Mouse (Mus musculus) MEL (cell line): ENCODE measurements around the gene Cfd. TPM values are rescaled to one million over a fixed set of nuclear protein-coding genes. Genes with fewer than 3 reads are reported as not detected.

Experiments
- DNase-seq: peaks from one replicate; pipeline ENCODE4 v3.0.0; 2011; ENCODE audit warnings: low read depth, low spot score
- H3K27ac ChIP-seq: 2 replicates; pipeline ENCODE4 v1.5.1; 2012; ENCODE audit warnings: low read depth, mild to moderate bottlenecking, control low read depth, low read length, moderate library complexity; ENCODE audit not compliant: control insufficient read depth
- H3K27me3 ChIP-seq, 2 experiments: fragments of 150-350 bp in 1 of 2; sonication (generic) in 1 of 2; 2 replicates each; pipeline ENCODE4 v1.6.1; 2012; ENCODE audit warnings: low read length in 2 of 2, mild to moderate bottlenecking in 2 of 2, improper control_type of control experiment in 1 of 2, moderate library complexity in 1 of 2; ENCODE audit not compliant: insufficient read depth in 2 of 2, control insufficient read depth in 1 of 2
- H3K36me3 ChIP-seq, 2 experiments: 2 replicates each; pipeline ENCODE4 v1.6.1; 2012 to 2014; ENCODE audit warnings: low read length in 2 of 2, improper control_type of control experiment in 1 of 2, inconsistent platforms in 1 of 2, mild to moderate bottlenecking in 1 of 2; ENCODE audit not compliant: insufficient read depth in 2 of 2, control insufficient read depth in 1 of 2
- H3K4me1 ChIP-seq, 2 experiments: fragments of 150-350 bp in 1 of 2; sonication (generic) in 1 of 2; 2 replicates each; pipeline ENCODE4 v1.6.1; 2012; ENCODE audit warnings: low read length in 2 of 2, improper control_type of control experiment in 1 of 2, mild to moderate bottlenecking in 1 of 2; ENCODE audit not compliant: insufficient read depth in 2 of 2, control insufficient read depth in 1 of 2
- H3K4me3 ChIP-seq, 2 experiments: fragments of 150-350 bp in 1 of 2; sonication (generic) in 1 of 2; 2 replicates each; pipeline ENCODE4 v1.5.1; 2012; ENCODE audit warnings: low read depth in 2 of 2, low read length in 2 of 2, mild to moderate bottlenecking in 2 of 2, moderate library complexity in 2 of 2, control low read depth in 1 of 2, improper control_type of control experiment in 1 of 2; ENCODE audit not compliant: control insufficient read depth in 1 of 2, insufficient read depth in 1 of 2
- H3K79me2 ChIP-seq: 2 replicates; pipeline ENCODE4 v1.6.1; 2012; ENCODE audit warnings: mild to moderate bottlenecking, low read length, moderate library complexity; ENCODE audit not compliant: control insufficient read depth, poor library complexity, insufficient read depth
- H3K9ac ChIP-seq: 2 replicates; pipeline ENCODE4 v1.6.1; 2012; ENCODE audit warnings: low read depth, mild to moderate bottlenecking, control low read depth, low read length, moderate library complexity; ENCODE audit not compliant: control insufficient read depth, poor library complexity, severe bottlenecking
- H3K9me3 ChIP-seq: fragments of 150-350 bp; sonication (generic); replicated peaks from 2 replicates; pipeline ENCODE4 v1.6.1; 2012; ENCODE audit warnings: mild to moderate bottlenecking, low read length, improper control_type of control experiment, moderate library complexity; ENCODE audit not compliant: insufficient read depth
- CTCF ChIP-seq, 3 experiments: IDR thresholded peaks in 2 of 3; conservative IDR thresholded peaks in 1 of 3; 2 replicates each; pipeline ENCODE4 v1.5.1; 2011 to 2012; ENCODE audit warnings: low read length in 3 of 3, low read depth in 2 of 3, mild to moderate bottlenecking in 2 of 3, improper control_type of control experiment in 1 of 3, inconsistent platforms in 1 of 3, mixed read lengths in 1 of 3, moderate library complexity in 1 of 3; ENCODE audit not compliant: control insufficient read depth in 1 of 3, insufficient read depth in 1 of 3, poor library complexity in 1 of 3, severe bottlenecking in 1 of 3
- E2F4 ChIP-seq: IDR thresholded peaks from 2 replicates; pipeline ENCODE4 v1.6.1; 2011; ENCODE audit warnings: low read depth, low read length, improper control_type of control experiment, borderline replicate concordance
- ETS1 ChIP-seq: IDR thresholded peaks from 2 replicates; pipeline ENCODE4 v1.6.1; 2012; ENCODE audit warnings: low read depth, mild to moderate bottlenecking, inconsistent platforms, low read length, improper control_type of control experiment, moderate library complexity
- GABPA ChIP-seq: IDR thresholded peaks from 2 replicates; pipeline ENCODE4 v1.6.1; 2012; ENCODE audit warnings: low read depth, mild to moderate bottlenecking, inconsistent platforms, low read length, improper control_type of control experiment, moderate library complexity
- GATA1 ChIP-seq: IDR thresholded peaks from 2 replicates; pipeline ENCODE4 v1.6.1; 2011; ENCODE audit warnings: low read depth, low read length, improper control_type of control experiment
- HCFC1 ChIP-seq: IDR thresholded peaks from 2 replicates; pipeline ENCODE4 v1.6.1; 2012; ENCODE audit warnings: low read depth, mild to moderate bottlenecking, inconsistent platforms, low read length, improper control_type of control experiment, moderate library complexity
- JUND ChIP-seq: IDR thresholded peaks from 2 replicates; pipeline ENCODE4 v1.6.1; 2011; ENCODE audit warnings: low read depth, mild to moderate bottlenecking, improper control_type of control experiment, low read length
- KAT2A ChIP-seq: conservative IDR thresholded peaks from 2 replicates; pipeline ENCODE4 v1.6.1; 2012; ENCODE audit warnings: low read depth, low read length, improper control_type of control experiment, inconsistent platforms
- MAFK ChIP-seq: IDR thresholded peaks from 2 replicates; pipeline ENCODE4 v1.6.1; 2011; ENCODE audit warnings: low read depth, mild to moderate bottlenecking, low read length, improper control_type of control experiment, borderline replicate concordance
- MAX ChIP-seq: IDR thresholded peaks from 2 replicates; pipeline ENCODE4 v1.6.1; 2011; ENCODE audit warnings: low read length, improper control_type of control experiment
- MAZ ChIP-seq: IDR thresholded peaks from 2 replicates; pipeline ENCODE4 v1.6.1; 2012; ENCODE audit warnings: low read depth, mild to moderate bottlenecking, inconsistent platforms, low read length, improper control_type of control experiment
- MXI1 ChIP-seq: IDR thresholded peaks from 2 replicates; pipeline ENCODE4 v1.6.1; 2011; ENCODE audit warnings: mild to moderate bottlenecking, low read depth, low read length, improper control_type of control experiment
- MYC ChIP-seq: IDR thresholded peaks from 2 replicates; pipeline ENCODE4 v1.6.1; 2011; ENCODE audit warnings: low read depth, mild to moderate bottlenecking, low read length, improper control_type of control experiment, moderate library complexity
- NELFE ChIP-seq: IDR thresholded peaks from 2 replicates; pipeline ENCODE4 v1.6.1; 2011; ENCODE audit warnings: low read depth, low read length, improper control_type of control experiment
- POLR2A ChIP-seq, 2 experiments: IDR thresholded peaks; 2 replicates each; pipeline ENCODE4 v1.6.1; 2011 to 2012; ENCODE audit warnings: low read length in 2 of 2, mild to moderate bottlenecking in 2 of 2, control low read depth in 1 of 2, improper control_type of control experiment in 1 of 2, low read depth in 1 of 2, moderate library complexity in 1 of 2; ENCODE audit not compliant: control insufficient read depth in 1 of 2, insufficient read depth in 1 of 2, poor library complexity in 1 of 2
- POLR2AphosphoS2 ChIP-seq: IDR thresholded peaks from 2 replicates; pipeline ENCODE4 v1.6.1; 2011; ENCODE audit warnings: low read length, improper control_type of control experiment
- POLR2AphosphoS5 ChIP-seq: IDR thresholded peaks from 2 replicates; pipeline ENCODE4 v1.6.1; 2012; ENCODE audit warnings: low read depth, borderline replicate concordance, mild to moderate bottlenecking, inconsistent platforms, low read length, moderate library complexity, mixed read lengths
- RAD21 ChIP-seq: IDR thresholded peaks from 2 replicates; pipeline ENCODE4 v1.6.1; 2011; ENCODE audit warnings: mild to moderate bottlenecking, low read depth, low read length, improper control_type of control experiment
- RCOR1 ChIP-seq: IDR thresholded peaks from 2 replicates; pipeline ENCODE4 v1.6.1; 2012; ENCODE audit warnings: low read depth, mild to moderate bottlenecking, inconsistent platforms, low read length, improper control_type of control experiment
- SIN3A ChIP-seq: IDR thresholded peaks from 2 replicates; pipeline ENCODE4 v1.6.1; 2012; ENCODE audit warnings: low read length, improper control_type of control experiment, inconsistent platforms
- SMC3 ChIP-seq: IDR thresholded peaks from 2 replicates; pipeline ENCODE4 v1.6.1; 2011; ENCODE audit warnings: low read depth, low read length, improper control_type of control experiment
- TAL1 ChIP-seq: IDR thresholded peaks from 2 replicates; pipeline ENCODE4 v1.6.1; 2012; ENCODE audit warnings: mild to moderate bottlenecking, inconsistent platforms, low read length, moderate library complexity, mixed read lengths
- TBP ChIP-seq: IDR thresholded peaks from 2 replicates; pipeline ENCODE4 v1.8.0; 2011; ENCODE audit warnings: low read depth, low read length, improper control_type of control experiment
- TCF12 ChIP-seq: IDR thresholded peaks from 2 replicates; pipeline ENCODE4 v1.6.1; 2014; ENCODE audit warnings: low read depth, mild to moderate bottlenecking, inconsistent platforms, low read length, improper control_type of control experiment, moderate library complexity
- UBTF ChIP-seq: IDR thresholded peaks from 2 replicates; pipeline ENCODE4 v1.6.1; 2012; ENCODE audit warnings: low read depth, mild to moderate bottlenecking, inconsistent platforms, low read length, improper control_type of control experiment, moderate library complexity, borderline replicate concordance; ENCODE audit not compliant: insufficient read depth
- USF2 ChIP-seq, 2 experiments: IDR thresholded peaks; 2 replicates each; pipeline ENCODE4 v1.6.1; 2011 to 2012; ENCODE audit warnings: improper control_type of control experiment in 2 of 2, low read length in 2 of 2, borderline replicate concordance in 1 of 2, inconsistent platforms in 1 of 2, low read depth in 1 of 2, mild to moderate bottlenecking in 1 of 2; ENCODE audit not compliant: insufficient read depth in 1 of 2
- ZKSCAN1 ChIP-seq: IDR thresholded peaks from 2 replicates; pipeline ENCODE4 v1.6.1; 2012; ENCODE audit warnings: low read depth, mild to moderate bottlenecking, inconsistent platforms, low read length, improper control_type of control experiment, moderate library complexity
- ZNF384 ChIP-seq: IDR thresholded peaks from 2 replicates; pipeline ENCODE4 v1.6.1; 2012; ENCODE audit warnings: low read depth, mild to moderate bottlenecking, inconsistent platforms, low read length, improper control_type of control experiment
- polyA plus RNA-seq, 2 experiments: library from polyadenylated mRNA; stranded (reverse) in 1 of 2; unstranded in 1 of 2; fragments of >175 nt in 1 of 2; fragments of >200 nt in 1 of 2; gene quantifications; 2 replicates each; pipeline versions ENCODE4 v1.2.1 to v1.2.4; 2012; ENCODE audit warnings: low replicate concordance in 2 of 2, low read depth in 1 of 2; ENCODE audit not compliant: insufficient read length in 2 of 2, insufficient read depth in 1 of 2, missing spikeins in 1 of 2
- total RNA-seq: library from RNA; depleted of rRNA; stranded (reverse); fragments of 300-350 nt; gene quantifications from 2 replicates; pipeline ENCODE4 v1.2.3, GENCODE M21; 2012

The Cfd gene
- total and polyA plus RNA-seq, 3 experiments = 0.21 TPM; not detected in 2

DNA sequence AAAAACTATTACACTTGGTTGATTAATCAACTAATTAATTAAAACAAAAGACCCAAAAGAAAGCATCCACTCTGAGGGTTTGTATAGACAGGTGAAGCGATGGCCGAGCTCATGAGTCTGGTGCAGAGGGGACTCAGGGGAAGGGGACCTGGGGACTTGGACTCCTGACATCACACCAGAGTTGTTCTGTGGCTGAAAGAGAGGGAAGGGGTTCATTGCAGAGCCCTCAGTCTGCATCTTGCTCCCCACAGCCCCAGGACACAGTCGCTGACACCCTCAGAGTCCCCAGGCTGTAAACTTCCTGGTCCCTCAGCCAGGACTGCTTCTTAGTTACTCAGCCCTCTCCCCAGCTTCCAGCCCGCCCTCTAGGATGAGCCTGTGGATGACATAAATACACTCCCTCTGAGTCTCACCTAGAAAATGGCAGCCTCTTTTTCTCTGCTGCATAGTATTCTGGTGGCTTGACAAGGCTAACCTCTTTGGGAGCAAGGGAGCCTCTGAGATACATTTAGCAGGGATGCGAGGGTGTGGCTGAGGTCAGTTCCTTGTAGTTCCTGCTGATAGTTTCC is 27.0 kb downstream of the Cfd start:
- TF ChIP-seq RAD21 (no peak), MYC (no peak), E2F4 (no peak), POLR2A (IDR thresholded peaks at IDR 0.05; ENCODE audit: control insufficient read depth in 1 of 2, insufficient read depth in 1 of 2, low read depth in 1 of 2, low read length in 2 of 2, poor library complexity in 1 of 2) (no peak), CTCF (IDR thresholded peaks at IDR 0.05 in 2 of 3, conservative IDR thresholded peaks at IDR 0.05 in 1 of 3; ENCODE audit: control insufficient read depth in 1 of 3, insufficient read depth in 1 of 3, low read depth in 2 of 3, low read length in 3 of 3, poor library complexity in 1 of 3, severe bottlenecking in 1 of 3) (no peak), MAX (no peak)
- Histone ChIP-seq H3K9ac (peak overlapping the region; percentile 80), H3K27me3 (no peaks in the 10 kb centered on the region), H3K4me3 (peak overlapping the region; percentile 76 to 99), H3K79me2 (peaks cover 21% of the 10 kb centered on the region), H3K36me3 (peaks cover 0 to 7% of the 10 kb centered on the region in 2 experiments; a peak in 2 of 4 replicates), H3K4me1 (peaks cover 15 to 23% of the 10 kb centered on the region in 2 experiments), H3K27ac (no peak overlapping the region), H3K9me3 (no peaks in the 10 kb centered on the region)
- DNase-seq = peak; percentile 37

- H3K4me3 ChIP-seq = peak overlapping the region; percentile 64 to 99
- peak overlapping the region; percentile 80 for H3K9ac ChIP-seq
- peak overlapping the region; percentile 40 for H3K27ac ChIP-seq
- peaks cover 21% of the 10 kb centered on the region for H3K79me2 ChIP-seq
- H3K4me1 ChIP-seq = peaks cover 15 to 23% of the 10 kb centered on the region in 2 experiments
- DNase-seq = peak; percentile 83
- peaks cover 0 to 7% of the 10 kb centered on the region in 2 experiments; a peak in 2 of 4 replicates for H3K36me3 ChIP-seq
- no peaks in the 10 kb centered on the region for H3K27me3 ChIP-seq
- H3K9me3 ChIP-seq = no peaks in the 10 kb centered on the region
- no peak for TF ChIP-seq SMC3
- no peak for TF ChIP-seq ZKSCAN1
- peak; percentile 27; the same call in 1 of the 2 replicates for TF ChIP-seq SIN3A
- TF ChIP-seq GABPA = no peak
- TF ChIP-seq USF2 (IDR thresholded peaks at IDR 0.05; ENCODE audit: borderline replicate concordance in 1 of 2, insufficient read depth in 1 of 2, low read depth in 1 of 2, low read length in 2 of 2) = no peak
- 0 out of 2 replicates have a peak, but pooled peaks have one; percentile 17 for TF ChIP-seq TCF12
- 0 out of 2 replicates have a peak, but pooled peaks have one; percentile 37 for TF ChIP-seq UBTF
- peak; percentile 62 for TF ChIP-seq NELFE
- no peak for TF ChIP-seq ZNF384
- TF ChIP-seq MYC = peak; percentile 51
- peak; percentile 55; the same call in 1 of the 2 replicates for TF ChIP-seq MAZ
- TF ChIP-seq POLR2AphosphoS2 = peak; percentile 60; the same call in 1 of the 2 replicates
- no peak for TF ChIP-seq MAFK
- TF ChIP-seq RCOR1 = no peak
- no peak for TF ChIP-seq JUND
- no peak for TF ChIP-seq POLR2AphosphoS5
- peak; percentile 83 for TF ChIP-seq TBP
- TF ChIP-seq CTCF (IDR thresholded peaks at IDR 0.05 in 2 of 3, conservative IDR thresholded peaks at IDR 0.05 in 1 of 3; ENCODE audit: control insufficient read depth in 1 of 3, insufficient read depth in 1 of 3, low read depth in 2 of 3, low read length in 3 of 3, poor library complexity in 1 of 3, severe bottlenecking in 1 of 3) = no peak
- no peak for TF ChIP-seq KAT2A
- peak; percentile 36; the same call in 1 of the 2 replicates for TF ChIP-seq GATA1
- TF ChIP-seq MXI1 = peak; percentile 80
- peak; percentile 11; the same call in 1 of the 2 replicates for TF ChIP-seq ETS1
- peak; percentile 11; the same call in 1 of the 2 replicates for TF ChIP-seq HCFC1
- peak; percentile 8; the same call in 1 of the 2 replicates for TF ChIP-seq TAL1
Observed at GRCm38 (mm10) chr10:79918231-79919078, 27.8 kb downstream of the Cfd start.
